Mouse (Mus musculus): ENCODE data around the gene Gsdmc4.
"Not testable (repeated sequence)": the region's sequence is repeated elsewhere in the genome, so short reads cannot be mapped to it uniquely, and the experiment has no call there.

Gsdmc4 gene

GRCm38 (mm10) chr15:63912197-63912596 lies at the start of gene Gsdmc4:
Gene Gsdmc4, minus strand, starts transcription at chr15:63912297.
- not testable (repeated sequence) for DNase-seq (ENCODE audit: inconsistent age in 2 of 2, low spot score in 1 of 2)

- no peak for DNase-seq (ENCODE audit: inconsistent age in 2 of 2, low spot score in 1 of 2)
Observed at GRCm38 (mm10) chr15:63960542-63960941, 48.4 kb upstream of the Gsdmc4 start.

- no peak for DNase-seq (ENCODE audit: inconsistent age in 2 of 2, low spot score in 1 of 2)
Observed at GRCm38 (mm10) chr15:63957553-63957952, 45.5 kb upstream of the Gsdmc4 start.

GRCm38 (mm10) chr15:63953256-63953655 lies 41.2 kb upstream of the Gsdmc4 start:
- DNase-seq (ENCODE audit: inconsistent age in 2 of 2, low spot score in 1 of 2): no peak

- DNase-seq (ENCODE audit: inconsistent age in 2 of 2, low spot score in 1 of 2): no peak
Observed at GRCm38 (mm10) chr15:63941221-63941620, 29.1 kb upstream of the Gsdmc4 start.

GRCm38 (mm10) chr15:63932656-63933055 lies 20.6 kb upstream of the Gsdmc4 start:
- DNase-seq (ENCODE audit: inconsistent age in 2 of 2, low spot score in 1 of 2): no peak

- DNase-seq (ENCODE audit: inconsistent age in 2 of 2, low spot score in 1 of 2): no peak
Observed at GRCm38 (mm10) chr15:63931404-63931803, 19.3 kb upstream of the Gsdmc4 start.

GRCm38 (mm10) chr15:63930107-63931041 lies 18.3 kb upstream of the Gsdmc4 start:
- DNase-seq (ENCODE audit: inconsistent age in 2 of 2, low spot score in 1 of 2): no peak

- no peak for DNase-seq (ENCODE audit: inconsistent age in 2 of 2, low spot score in 1 of 2)
Observed at GRCm38 (mm10) chr15:63926201-63926600, 14.1 kb upstream of the Gsdmc4 start.

- peak in 1 of 2 experiments; percentile 54 for DNase-seq (ENCODE audit: inconsistent age in 2 of 2, low spot score in 1 of 2)
Observed at GRCm38 (mm10) chr15:63924484-63924883, 12.4 kb upstream of the Gsdmc4 start.

GRCm38 (mm10) chr15:63921618-63922017 lies 9.5 kb upstream of the Gsdmc4 start:
- DNase-seq (ENCODE audit: inconsistent age in 2 of 2, low spot score in 1 of 2): not testable (repeated sequence)

- DNase-seq (ENCODE audit: inconsistent age in 2 of 2, low spot score in 1 of 2): not testable (repeated sequence)
Observed at GRCm38 (mm10) chr15:63919728-63920127, 7.6 kb upstream of the Gsdmc4 start.

- not testable (repeated sequence) for DNase-seq (ENCODE audit: inconsistent age in 2 of 2, low spot score in 1 of 2)
Observed at GRCm38 (mm10) chr15:63916584-63916983, 4.5 kb upstream of the Gsdmc4 start.

GRCm38 (mm10) chr15:63909896-63910295 lies 2.2 kb downstream of the Gsdmc4 start:
- not testable (repeated sequence) for DNase-seq (ENCODE audit: inconsistent age in 2 of 2, low spot score in 1 of 2)

GRCm38 (mm10) chr15:63895560-63896353 lies 16.3 kb downstream of the Gsdmc4 start:
- peak; percentile 9 to 61 for DNase-seq (ENCODE audit: inconsistent age in 2 of 2, low spot score in 1 of 2)

- not testable (repeated sequence) for DNase-seq (ENCODE audit: inconsistent age in 2 of 2, low spot score in 1 of 2)
Observed at GRCm38 (mm10) chr15:63888440-63888839, 23.7 kb downstream of the Gsdmc4 start.

- not testable (repeated sequence) for DNase-seq (ENCODE audit: inconsistent age in 2 of 2, low spot score in 1 of 2)
Observed at GRCm38 (mm10) chr15:63887949-63888348, 24.1 kb downstream of the Gsdmc4 start.

- DNase-seq (ENCODE audit: inconsistent age in 2 of 2, low spot score in 1 of 2): not testable (repeated sequence)
Observed at GRCm38 (mm10) chr15:63878458-63878857, 33.6 kb downstream of the Gsdmc4 start, which contains the start of gene Gsdmc3. Gene Gsdmc3, minus strand, starts transcription at chr15:63878558.

- DNase-seq (ENCODE audit: inconsistent age in 2 of 2, low spot score in 1 of 2): not testable (repeated sequence)
Observed at GRCm38 (mm10) chr15:63876160-63876559, 35.9 kb downstream of the Gsdmc4 start.

- not testable (repeated sequence) for DNase-seq (ENCODE audit: inconsistent age in 2 of 2, low spot score in 1 of 2)
Observed at GRCm38 (mm10) chr15:63861965-63862364, 50.1 kb downstream of the Gsdmc4 start.

Data from adrenal gland, adult (tissue).